Mouse (Mus musculus): ENCODE results near the gene Olfr1247.
"Not testable (repeated sequence)": the region's sequence is repeated elsewhere in the genome, so short reads cannot be mapped to it uniquely, and the experiment has no call there.

Olfr1247 gene

GRCm38 (mm10) chr2:89614030-89614429 lies at the start of gene Olfr1247:
TSS of gene Olfr1247 (minus strand) at chr2:89614130.
- DNase-seq (ENCODE audit: low spot score in 2 of 2), result no peak

GRCm38 (mm10) chr2:89661367-89661766 lies 47.4 kb upstream of the Olfr1247 start, which contains the start of gene Olfr1250:
TSS of gene Olfr1250 (minus strand) at chr2:89661467.
- no peak for DNase-seq (ENCODE audit: low spot score in 2 of 2)

GRCm38 (mm10) chr2:89634883-89635282 lies 21.0 kb upstream of the Olfr1247 start, which contains the start of gene Olfr1249:
TSS of gene Olfr1249 (minus strand) at chr2:89634983.
- no peak for DNase-seq (ENCODE audit: low spot score in 2 of 2)

GRCm38 (mm10) chr2:89618145-89618544 lies 4.2 kb upstream of the Olfr1247 start, which contains the start of gene Olfr1248:
TSS of gene Olfr1248 (minus strand) at chr2:89618245.
- DNase-seq (ENCODE audit: low spot score in 2 of 2), result not testable (repeated sequence)

- no peak for DNase-seq (ENCODE audit: low spot score in 2 of 2)
Observed at GRCm38 (mm10) chr2:89593057-89593456, 20.9 kb downstream of the Olfr1247 start, which contains the start of gene Olfr1246. TSS of gene Olfr1246 (minus strand) at chr2:89593157.

GRCm38 (mm10) chr2:89578347-89578746 lies 35.6 kb downstream of the Olfr1247 start, which contains the start of gene Olfr1245:
TSS of gene Olfr1245 (minus strand) at chr2:89578447.
- DNase-seq (ENCODE audit: low spot score in 2 of 2), result no peak

- DNase-seq (ENCODE audit: low spot score in 2 of 2), result not testable (repeated sequence)
Observed at GRCm38 (mm10) chr2:89562706-89563105, 51.2 kb downstream of the Olfr1247 start.
